Mouse (Mus musculus) urinary bladder, postnatal 4 days (tissue): ENCODE results near the gene Grk5.
A peak's percentile ranks its signal among the peaks of the same experiment; 100 is the strongest.
"Not testable (repeated sequence)": the region's sequence is repeated elsewhere in the genome, so short reads cannot be mapped to it uniquely, and the experiment has no call there.

Experiments used
- DNase-seq, 2 experiments: peaks; one replicate each; pipeline ENCODE4 v3.0.0; 2021 to 2022; ENCODE audit warnings: low spot score in 2 of 2

Grk5 gene

DNA sequence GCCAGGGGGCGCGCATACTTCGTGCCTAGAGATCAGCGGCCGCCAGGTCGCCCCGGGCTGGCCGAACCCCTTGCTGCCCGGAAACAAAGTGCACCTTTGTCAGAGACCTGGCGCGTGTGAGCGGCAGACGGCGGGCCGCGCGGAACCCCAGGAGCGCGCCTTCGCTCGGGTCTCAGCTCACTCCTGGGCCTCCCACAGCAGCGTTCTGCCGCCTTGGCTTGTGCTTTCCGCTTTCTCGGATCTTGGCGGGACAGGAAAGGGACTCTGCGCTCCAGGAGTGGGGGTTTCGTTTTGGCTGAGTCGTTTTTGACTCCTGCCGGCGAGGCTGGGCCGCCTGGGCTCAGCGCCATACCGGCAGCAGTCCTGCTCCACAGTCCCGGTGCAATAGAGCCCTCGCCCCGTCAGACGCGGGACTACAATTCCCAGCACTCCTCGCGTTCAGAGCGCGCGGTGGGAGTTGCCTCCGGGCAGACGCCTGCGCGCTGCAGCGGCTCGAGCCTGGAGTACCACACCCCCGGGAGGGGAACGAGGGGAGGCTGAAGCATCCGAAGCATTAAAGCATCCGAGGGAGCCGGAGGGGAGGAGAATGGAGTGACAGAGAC, at the start of gene Grk5:
TSS of gene Grk5 (plus strand) at position 36 of the 602 bp plus-strand sequence.
- DNase-seq, result peak; percentile 91 to 96

DNA sequence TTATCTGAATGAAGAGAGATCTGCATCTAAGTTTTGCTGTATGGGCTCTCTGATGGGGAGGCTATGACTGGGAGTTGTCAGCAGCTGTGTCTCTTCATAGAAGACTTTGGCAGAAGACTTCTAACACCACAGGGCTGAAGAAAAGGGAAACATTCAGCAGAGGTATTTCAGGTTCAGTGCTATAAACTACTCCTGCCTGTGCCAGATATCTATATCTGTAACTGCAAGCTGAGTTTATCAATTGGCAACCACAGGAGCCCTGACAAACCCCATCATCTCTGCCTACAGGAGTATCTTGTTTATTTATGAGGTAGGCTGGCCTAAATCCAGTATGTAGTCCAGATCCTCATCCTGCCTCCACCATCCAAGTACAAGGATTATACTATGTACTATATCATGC, 46.2 kb upstream of the Grk5 start:
- no peak for DNase-seq

DNA sequence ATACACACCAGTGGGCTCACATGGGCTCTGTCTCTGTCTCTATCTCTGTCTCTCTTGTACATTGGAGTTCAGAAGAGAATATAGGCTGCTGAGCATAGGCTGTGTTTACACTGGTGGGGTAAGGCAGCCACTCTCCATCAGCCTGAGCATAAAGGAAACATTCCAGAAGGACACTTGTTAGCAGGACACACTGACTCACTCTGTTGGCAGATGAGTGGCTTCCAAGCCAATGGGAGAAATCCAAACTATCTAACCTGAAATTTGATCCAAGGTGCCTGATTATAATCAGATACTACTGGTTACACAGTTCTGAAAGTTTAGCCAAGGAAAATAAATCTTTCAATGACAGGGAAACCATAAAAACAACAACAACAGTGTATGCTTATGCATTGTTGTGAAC, 43.8 kb upstream of the Grk5 start:
- no peak for DNase-seq

DNA sequence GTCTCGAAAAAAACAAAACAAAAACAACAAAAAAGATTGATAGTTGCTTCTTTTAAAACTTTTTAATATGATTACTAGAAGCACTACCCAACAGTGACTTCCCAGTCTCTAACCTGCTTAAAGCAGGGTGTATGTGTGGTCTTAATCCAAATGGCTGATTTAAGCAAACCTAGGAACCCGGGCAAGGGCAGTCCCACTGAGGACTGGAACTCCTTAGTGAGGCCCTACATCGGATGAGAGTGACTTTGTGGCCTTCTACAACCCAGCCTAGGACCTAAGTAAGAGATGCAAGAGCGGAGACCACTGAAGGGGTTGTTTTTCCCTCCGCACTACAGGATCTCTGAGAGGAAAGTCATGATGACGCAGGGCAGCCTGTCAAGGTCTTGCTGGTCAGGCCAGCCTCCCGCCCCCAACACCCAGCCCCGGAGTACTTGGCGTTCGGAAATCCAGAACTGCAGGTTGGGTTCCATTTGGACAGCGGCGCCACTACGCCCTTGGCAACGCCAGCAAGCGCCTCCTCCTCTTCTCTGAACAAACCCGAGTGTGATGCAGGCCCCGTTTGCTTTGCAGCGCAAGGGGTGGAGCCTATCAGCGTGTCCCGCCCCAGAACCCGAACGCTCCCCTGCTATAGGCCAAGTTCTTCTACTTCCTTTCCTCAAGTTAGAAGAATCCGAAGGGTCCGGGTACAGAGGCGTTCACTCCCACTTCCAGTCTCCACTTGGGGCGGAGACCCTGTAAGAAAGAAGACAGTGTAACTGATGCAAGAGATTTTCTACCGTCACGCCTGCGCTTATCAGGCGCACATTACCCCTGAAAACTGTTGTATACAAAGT, 28.5 kb upstream of the Grk5 start, which contains the start of gene Sfxn4:
TSS of gene Sfxn4 (minus strand) at position 612 of the 833 bp plus-strand sequence.
- peak; percentile 88 to 89 for DNase-seq

DNA sequence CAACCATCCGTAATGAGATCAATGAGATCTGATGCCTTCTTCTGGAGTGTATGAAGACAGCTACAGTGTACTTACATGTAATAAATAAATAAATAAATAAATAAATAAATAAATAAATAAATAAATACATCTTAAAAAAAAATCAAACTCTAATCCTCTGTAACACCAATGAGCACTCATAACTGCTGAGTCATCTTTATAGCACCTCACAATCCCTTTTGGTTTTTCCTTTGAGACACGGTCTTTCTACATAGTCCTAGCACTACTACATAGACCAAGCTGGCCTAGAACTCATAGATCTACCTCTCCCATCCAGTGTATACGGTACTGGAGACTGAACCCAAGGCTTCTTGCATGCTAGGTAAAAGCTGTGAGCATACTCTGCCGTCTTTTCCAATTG, 23.4 kb upstream of the Grk5 start:
- DNase-seq, result not testable (repeated sequence)

DNA sequence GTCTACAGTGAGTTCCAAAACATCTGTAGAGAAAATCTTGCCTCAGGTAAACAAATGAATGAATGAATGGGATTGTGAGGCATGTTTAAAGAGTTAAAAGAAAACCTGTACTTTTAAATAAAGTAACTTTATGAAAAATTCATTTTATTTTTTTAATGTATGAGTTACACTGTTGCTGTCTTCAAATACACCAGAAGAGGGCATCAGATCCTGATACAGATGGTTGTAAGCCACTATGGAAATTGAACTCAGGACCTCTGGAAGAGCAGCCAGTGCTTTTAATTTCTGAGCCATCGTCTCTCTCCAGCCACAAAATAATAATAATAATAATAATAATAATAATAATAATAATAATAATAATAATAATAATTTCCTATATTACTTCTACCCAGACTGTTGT, 19.1 kb upstream of the Grk5 start:
- DNase-seq, result no peak

DNA sequence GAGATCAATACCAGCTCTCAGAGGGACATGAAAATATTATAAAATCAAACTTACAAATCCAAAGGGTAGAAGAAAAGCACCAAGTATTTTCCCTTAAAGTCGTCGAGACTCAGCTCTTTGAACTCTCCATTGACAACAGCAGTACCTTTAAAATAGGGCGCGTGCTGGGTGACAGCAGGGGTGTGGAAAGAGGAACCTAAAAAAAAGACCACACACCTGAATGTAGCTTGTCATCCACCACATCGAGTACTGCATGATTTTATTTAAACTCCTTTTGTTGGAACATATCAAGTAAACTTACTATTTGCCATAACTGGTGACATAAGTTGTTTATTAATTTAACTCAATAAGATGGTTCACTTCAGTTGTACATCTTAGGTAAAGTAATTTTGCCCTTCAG, 18.2 kb upstream of the Grk5 start:
- no peak for DNase-seq

DNA sequence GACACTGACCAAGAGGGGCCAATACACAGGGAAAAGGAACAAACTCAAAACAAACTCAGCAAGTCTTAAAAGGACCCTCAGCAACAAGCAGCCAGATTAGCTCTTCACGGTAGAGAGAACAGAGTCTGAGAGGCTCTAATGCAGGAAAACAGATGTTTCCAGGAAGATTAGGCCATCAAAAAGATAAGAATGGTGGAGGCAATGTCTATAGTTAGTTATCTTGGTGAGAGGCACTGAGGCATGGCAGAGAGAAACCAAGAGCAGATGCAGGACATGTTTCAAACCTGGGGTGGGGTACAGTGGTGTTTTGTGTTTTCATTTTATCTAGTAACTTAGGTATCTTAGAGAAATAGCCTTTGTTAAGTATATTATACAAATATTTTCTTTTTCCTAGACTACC, 17.3 kb upstream of the Grk5 start:
- no peak for DNase-seq

DNA sequence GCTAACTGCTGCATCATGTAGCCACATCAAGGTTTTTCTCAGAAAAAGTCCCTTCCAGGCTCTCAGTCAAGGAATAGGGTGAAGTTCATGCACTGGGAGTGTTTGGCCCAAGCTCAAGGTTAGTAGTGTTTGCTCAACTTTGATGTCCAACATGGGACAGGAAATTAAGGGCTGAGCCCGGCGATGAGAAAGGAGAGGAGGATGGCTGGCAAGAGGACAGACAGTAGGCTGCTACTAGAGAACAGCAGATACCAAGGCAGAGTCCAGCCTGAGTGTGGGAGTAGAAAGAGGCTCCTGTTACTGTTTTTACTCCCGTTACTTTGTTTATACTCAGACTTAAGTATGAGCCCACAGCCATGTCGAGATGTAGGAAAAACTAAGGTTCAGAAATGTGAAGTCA, 16.0 kb upstream of the Grk5 start:
- DNase-seq, result peak in 1 of 2 experiments; percentile 30

DNA sequence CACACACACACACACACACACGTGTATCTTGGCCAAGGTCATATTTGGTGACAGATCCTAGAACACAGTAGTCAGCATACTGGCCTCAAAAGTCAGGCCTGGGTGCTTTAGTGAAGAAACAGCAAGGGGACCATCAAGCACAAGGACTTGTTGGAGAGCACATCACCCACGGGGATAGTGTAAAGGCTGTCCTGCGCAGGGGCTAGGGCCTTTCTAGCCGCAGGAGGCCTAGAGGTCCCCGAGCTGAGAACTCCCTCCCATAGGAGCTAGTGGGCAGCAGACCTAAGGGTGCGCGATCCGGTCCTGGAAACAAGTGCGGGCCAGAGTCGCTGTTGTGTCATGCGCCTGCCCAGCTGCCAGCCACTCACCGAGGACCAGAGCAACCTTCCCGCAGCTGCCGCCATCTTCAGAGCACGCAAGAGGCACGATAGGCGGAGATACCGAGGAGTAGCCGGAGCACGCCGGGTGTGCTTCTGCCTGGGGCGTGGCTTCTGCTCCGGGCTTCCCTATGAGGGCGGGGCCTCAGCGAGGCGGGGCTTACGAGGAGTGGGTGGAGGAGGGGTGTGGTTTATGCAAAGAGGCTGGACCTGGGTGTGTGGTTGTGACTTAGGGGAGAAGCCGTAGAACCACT, 15.4 kb upstream of the Grk5 start, which contains the start of gene Prdx3:
TSS of gene Prdx3 (minus strand) at position 493 of the 631 bp plus-strand sequence.
- DNase-seq, result peak; percentile 93 to 95

DNA sequence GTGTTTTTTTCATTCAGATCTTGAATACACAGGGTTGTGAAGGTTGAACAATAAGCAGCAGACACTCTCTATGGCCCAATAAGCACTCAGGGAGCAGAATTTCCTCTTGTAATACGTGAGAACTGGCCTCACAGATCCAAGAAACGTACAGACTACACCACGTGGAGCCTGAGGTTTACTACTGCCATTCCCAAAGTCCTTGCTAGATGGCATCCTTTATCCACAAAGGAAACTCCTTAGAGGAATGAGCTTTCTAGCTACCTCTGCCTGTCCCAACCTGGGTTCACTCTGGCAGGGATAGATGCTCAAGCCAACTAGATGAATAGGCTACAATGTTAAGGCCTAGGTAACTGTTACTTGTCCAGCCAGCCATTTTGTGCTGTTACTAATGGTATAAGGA, 6.4 kb upstream of the Grk5 start:
- DNase-seq, result no peak

DNA sequence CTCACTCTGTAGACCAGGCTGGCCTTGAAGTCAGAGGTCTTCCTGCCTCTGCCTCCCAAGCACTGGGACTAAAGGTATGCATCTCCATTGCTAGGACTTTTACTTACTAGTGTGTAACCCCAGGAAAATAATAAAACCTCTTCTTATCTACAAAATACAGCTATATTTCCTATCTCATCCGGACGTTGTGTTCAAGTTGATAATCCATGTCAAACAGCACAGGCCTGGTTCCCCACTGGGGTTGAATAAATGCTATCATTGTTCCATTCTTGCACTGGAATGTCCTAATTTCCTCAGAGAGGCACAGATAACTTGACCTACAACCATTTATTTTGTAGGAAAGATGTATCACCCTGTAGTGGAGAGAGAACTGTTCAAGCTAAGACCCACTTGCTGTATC, 1.9 kb upstream of the Grk5 start:
- no peak for DNase-seq

DNA sequence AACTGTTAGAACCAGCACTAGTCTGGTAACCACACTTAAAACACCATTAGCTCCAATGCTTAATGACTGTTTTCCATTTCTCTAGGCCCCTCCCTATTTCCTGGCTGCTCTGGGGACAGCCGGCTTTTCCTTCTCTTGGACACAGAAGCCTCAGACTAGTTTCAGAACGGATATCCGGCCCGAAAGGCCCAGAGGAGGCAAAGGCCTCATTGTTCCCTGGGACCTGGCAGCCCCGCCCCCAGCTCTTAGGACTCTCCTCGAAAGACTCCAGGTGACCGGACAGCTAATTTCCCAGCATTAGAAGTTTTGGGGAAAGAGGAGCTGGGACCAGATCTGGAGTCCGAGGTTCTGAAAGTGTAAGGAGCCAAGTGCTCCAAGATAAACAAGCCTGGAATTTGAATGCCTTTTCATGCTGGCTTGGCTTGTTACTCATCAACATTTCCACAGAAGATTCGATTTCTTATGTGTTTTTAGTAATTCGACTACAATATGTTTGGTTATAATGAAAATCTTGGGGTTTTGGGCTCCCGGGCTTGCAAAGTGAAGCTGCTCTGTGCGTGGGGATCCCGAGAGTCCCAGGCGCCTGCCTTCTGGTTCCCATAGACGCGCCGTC, 342 bp upstream of the Grk5 start:
- peak; percentile 41 to 63 for DNase-seq

DNA sequence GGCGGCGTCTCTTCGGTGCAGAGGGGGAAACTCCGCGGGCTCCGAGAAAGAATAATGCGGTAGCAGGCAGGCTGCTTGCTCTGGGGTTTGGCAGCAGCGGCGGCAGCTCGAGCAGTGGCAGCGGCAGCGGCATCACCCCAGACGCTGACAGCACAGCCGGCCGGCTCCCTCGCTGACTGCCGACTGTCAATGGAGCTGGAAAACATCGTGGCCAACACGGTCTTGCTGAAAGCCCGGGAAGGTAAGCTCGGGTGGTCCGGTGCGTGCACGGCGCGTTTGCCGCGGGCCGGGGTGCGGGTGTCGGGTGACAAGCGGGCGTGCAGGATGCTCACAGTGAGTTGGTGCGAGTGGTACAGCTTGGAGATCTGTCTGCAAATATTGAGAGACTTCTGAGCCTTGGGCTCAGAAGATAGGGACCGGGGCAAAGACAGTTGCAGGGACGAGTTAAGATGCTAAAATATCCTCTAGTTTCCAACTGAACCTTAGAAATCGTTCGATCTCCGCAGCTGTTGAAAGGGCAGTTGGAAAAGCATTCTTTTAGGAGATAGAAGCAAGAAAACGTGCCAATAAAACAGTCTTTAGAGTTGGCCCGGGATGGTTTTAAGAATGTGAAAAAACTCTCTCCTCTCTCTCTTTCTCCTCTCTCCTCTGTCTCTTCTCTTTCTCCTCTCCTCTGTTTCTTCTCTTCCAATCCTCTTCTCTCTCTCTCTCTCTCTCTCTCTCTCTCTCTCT, 1.0 kb downstream of the Grk5 start:
- peak; percentile 46 to 62 for DNase-seq

DNA sequence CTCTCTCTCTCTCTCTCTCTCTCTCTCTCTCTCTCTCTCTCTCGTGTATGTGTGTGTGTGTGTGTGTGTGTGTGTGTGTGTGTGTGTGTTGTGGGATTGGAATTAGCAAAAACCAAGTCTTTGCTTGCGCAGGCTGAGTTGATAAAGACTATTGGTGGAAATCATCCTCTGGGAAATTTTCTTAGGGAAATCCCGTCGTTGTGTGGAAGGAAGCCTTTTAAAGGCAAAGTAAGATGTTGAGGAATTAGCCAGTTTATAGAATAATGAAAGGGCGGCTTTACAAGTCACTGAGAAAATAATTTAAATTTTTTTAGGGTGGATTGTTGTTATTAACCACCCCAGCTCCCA, 1.5 kb downstream of the Grk5 start:
- DNase-seq, result no peak

DNA sequence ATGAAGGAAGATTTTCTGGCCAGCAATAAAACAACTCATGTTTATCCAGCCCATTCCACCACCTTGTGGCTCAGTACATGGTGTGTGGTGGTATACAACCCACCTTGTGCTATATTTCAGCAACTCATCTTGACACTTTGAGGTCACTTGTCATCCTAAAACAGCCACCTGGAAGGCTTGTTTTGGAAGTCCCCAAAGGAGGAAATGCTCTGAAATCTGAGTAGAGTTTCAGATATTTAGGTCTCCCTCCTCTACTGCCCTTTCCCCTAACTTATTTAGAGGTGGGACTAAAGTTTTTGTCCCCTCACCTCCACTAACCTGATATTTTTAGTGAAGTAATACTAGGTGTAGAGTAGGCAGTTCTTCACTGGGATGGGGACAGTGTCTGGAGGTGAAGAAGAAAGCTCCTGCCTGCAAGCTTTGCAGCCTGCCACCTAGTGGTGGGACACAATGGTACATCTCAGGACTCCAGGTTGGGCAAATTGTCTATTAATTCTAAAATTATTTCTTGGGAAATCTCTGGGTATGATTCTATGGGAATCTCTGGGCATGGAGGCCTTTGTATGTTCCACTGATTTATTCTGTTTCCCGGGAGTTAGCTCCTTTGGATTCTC, 2.5 kb downstream of the Grk5 start:
- DNase-seq, result peak; percentile 29 to 69

DNA sequence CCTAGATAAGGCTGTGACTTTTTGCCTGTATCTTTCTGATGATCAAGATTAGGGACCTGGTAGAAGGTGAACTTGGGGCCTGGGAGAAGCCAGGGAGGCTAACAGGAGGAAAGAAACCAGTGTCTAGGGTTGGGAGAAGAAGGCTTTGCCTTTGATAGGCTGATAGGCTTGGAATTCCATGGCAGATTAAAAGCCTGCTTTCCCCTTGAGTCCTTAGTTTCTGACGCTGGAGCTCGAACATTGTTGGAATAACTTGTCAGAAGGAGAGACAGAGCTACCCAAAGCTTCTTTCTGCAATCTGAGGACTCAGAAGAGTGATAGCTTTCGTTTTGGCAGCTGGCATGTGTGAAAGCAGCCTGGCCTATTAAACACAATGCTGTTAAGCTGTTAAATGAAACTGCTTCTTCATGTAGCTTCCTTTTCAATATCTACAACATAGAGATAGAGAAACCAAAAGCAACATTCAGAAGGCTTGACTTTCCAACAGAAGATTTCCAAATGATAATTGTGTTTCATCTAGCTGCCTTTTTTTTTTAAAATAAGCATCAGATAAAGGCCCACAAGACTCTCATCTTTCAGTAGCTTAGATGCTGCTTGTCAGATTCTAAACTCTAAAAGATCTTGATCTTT, 5.8 kb downstream of the Grk5 start:
- DNase-seq, result no peak

DNA sequence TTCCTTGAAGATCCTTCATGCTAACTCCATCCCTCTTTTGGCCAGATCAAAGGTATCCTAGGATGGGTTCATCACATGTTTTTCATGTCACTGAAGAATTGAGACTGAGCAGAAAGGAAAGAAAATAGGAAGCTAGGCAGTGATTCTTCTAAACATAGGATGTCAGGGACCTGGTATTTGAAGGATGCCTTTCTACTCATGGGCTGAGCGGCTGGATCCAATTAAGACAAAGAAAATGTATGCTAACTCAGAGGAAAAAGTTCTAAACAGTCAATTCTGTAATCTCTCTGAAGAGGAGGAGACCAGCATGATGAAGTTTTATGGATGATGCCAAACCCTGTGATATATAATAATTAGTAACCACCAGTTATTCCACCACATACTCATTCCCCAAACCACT, 13.6 kb downstream of the Grk5 start:
- DNase-seq, result no peak

DNA sequence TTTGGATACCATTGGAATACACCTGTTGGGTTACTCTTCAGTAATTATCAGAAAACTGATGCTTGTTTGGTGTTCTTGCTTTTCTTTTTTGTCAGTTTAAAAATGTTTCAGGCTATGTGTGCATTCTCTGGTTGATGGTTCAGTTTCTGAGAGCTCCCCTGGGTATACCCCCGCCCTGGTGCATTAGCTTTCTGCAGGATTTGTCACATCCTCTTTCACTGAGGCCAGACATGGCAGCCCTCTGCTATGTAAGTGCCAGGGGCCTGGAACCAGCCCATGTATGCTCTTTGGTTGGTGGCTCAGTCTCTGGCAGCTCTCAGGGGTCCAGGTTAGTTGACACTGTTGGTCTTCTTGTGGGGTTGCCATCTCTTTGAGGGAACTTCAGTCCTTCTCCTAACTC, 14.4 kb downstream of the Grk5 start:
- no peak for DNase-seq

DNA sequence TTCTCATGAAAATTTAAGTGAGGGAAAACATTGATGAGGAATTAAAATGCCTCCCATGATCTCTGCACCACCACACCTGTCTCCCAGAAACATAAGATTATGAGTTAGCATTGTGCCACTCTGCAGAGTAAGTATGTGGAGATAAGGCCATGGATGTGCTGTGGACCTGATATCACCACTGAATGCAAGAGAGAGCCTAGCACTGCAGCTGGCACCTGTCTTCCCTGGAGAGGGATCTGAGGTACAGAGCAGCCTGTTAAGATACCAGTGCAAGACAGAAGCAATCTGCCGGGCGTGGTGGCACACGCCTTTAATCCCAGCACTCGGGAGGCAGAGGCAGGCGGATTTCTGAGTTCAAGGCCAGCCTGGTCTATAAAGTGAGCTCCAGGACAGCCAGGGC, 15.9 kb downstream of the Grk5 start:
- DNase-seq, result no peak

DNA sequence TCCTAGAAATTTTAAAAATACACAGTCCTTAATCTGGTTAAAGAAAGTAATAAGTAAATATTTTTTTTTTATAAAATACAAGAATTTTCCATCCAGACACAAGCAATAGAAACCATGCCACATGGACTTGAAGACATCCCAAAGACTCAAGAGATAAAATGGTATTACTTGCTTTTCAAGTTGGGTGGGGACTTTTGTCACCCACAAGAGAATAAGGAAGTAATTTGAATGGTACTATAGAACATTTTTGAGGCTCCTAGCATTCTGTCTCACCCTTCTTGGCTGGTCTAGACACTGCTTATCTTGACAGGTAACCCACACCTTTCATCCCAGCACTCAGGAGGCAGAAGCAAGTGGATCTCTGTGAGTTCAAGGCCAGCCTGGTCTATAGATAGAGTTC, 20.8 kb downstream of the Grk5 start:
- DNase-seq, result no peak
